Mouse (Mus musculus) retina, embryonic 14.5 days (tissue): ENCODE measurements at regions not wholly inside any gene's neighbourhood (a gene's known extent, or its start where the extent isn't known, plus 50 kb on each side); places are given as distances from the start of the nearest gene placed in this dataset.

Experiments used
- DNase-seq: peaks from one replicate; pipeline ENCODE4 v3.0.0-alpha.2; 2015; ENCODE audit warnings: low spot score

DNA sequence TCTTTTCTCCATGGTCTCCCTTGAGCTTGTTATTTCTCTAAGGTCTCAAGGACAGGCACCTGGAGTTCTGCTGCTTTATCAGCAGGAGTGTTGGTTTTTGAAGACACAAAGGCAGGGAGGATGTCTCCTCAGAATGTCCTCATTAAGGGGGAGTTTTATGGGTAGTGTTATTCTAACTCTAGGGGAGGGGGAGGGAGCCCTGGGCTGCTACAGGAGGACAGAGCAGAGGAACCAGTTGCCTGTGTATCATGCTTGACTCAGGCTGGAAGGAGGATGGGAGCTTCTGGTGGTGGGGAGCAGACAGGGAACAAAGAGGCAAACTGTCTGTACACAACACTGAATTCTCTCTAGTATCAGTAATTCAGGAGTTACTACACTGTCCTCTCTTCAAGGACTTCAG, 171.9 kb upstream of the Cntnap5a start:
- DNase-seq, result no peak

DNA sequence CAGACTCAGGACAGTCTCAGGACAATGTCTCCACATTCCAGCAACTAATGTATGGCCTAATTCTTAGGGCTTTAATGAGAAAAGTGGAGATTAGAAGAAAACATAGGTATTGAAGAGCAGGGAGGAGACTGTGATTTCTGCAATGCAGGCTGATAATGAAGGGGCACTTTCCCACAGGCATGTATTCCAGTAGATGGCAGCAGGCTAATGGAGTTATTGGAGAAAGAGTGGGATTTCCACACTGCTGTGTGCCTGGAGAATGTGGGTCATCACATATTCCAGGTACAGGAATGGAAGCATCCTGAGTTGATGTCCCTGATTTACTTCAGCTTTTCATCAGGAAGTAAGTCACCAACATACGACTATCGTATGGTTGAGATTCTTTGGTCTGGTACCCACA, 150.8 kb upstream of the Cntnap5a start:
- DNase-seq, result peak; percentile 39

DNA sequence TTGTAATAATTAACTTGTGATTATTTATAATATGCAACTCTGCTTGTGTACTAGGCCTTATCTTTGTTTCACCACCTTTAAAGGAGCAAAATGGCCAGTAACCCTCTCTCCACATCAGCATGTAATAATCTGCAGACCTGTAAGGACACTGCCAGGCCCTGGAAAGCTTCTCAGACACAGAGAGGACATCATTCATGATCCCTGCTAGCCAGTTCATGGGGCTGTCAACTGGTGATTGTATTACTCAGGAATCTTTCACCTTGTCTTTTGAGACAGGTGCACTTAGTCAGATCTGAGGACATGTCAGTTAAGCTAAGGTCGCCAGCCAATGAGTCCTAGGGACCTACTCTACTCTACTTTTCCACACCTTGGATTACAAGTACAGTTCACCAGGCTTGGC, 138.6 kb upstream of the Cntnap5a start:
- DNase-seq, result no peak
